In the genomic region with DNA sequence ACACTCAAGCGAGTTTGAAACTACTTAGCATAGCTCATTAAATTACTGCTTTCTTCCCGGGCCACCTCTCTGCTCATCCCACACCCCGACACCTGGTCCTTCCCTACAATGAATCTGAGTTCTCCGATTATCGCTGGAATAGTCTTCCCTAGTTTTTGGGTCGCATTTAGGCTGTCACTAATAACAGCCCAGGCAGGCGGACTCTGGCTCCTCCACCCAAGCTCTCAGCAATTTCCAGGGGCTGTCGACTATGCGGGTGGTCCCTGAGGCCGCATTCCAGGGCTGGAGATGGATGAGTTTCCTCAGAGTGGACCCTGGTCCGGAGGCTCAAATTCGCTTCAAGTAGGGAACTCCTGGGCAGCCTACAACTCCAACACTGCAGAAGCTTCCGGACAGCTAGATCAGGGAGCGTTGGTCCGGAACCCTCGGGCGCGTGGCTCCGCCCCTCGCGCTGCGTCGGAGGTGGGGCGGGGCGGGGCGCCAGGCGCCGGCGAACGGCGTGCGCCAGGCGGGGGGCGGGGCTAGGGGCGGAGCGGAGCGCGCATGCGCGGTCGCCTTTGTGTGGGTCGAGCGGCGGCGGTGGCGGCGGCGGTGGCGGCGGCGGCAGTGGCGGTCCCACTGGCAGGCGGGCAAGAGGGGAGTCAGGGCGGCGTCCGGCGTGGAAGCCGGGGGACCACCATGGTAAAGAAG, we compare ENCODE assay signal across 8 mouse cellular contexts. TPM values are rescaled to one million over a fixed set of nuclear protein-coding genes. Genes with fewer than 3 reads are reported as not detected.
DNase-seq lines count a peak whose midpoint lies in the region; ATAC-seq and TF ChIP-seq lines count a peak whose summit lies in the region.

A gene (plus strand): TSS at position 544 of the 690 bp plus-strand sequence.

- H3K4me2 ChIP-seq in heart, embryonic 13.5 days = peak within 1 kb of the TSS; percentile 94
- peak within 1 kb of the TSS; percentile 92 for H3K4me2 ChIP-seq in liver, embryonic 12.5 days
- H3K4me2 ChIP-seq in stomach, embryonic 15.5 days = peak within 1 kb of the TSS; percentile 83

- H3K27ac ChIP-seq in heart, embryonic 13.5 days (replicated peaks) = peak within 1 kb of the TSS; percentile 87
- peak within 1 kb of the TSS; percentile 91 for H3K27ac ChIP-seq in liver, embryonic 12.5 days
- peak within 1 kb of the TSS; percentile 89 for H3K27ac ChIP-seq in stomach, embryonic 15.5 days

- TF ChIP-seq POLR2A in brain, embryonic 14.5 days (IDR thresholded peaks at IDR 0.05; ENCODE audit: borderline replicate concordance, extremely low read depth, insufficient read depth, insufficient read length, poor library complexity, severe bottlenecking) = peak; percentile 85

- peaks cover 47% of the 10 kb centered on the region for H3K79me2 ChIP-seq in C2C12 (ENCODE audit: control insufficient read depth, insufficient read depth)

- peaks cover 10% of the 10 kb centered on the region for H3K36me3 ChIP-seq in C2C12 (ENCODE audit: control insufficient read depth, insufficient read depth)
- peaks cover 16% of the 10 kb centered on the region for H3K36me3 ChIP-seq in erythroblast, embryonic 14.5 days (ENCODE audit: control insufficient read depth)
- H3K36me3 ChIP-seq in heart, embryonic 13.5 days = no peaks in the 10 kb centered on the region
- peaks cover 9% of the 10 kb centered on the region for H3K36me3 ChIP-seq in liver, embryonic 12.5 days
- no peaks in the 10 kb centered on the region for H3K36me3 ChIP-seq in stomach, embryonic 15.5 days

- H3K9me3 ChIP-seq in erythroblast, embryonic 14.5 days (ENCODE audit: control insufficient read depth, low read length) = no peaks in the 10 kb centered on the region
- H3K9me3 ChIP-seq in heart, embryonic 13.5 days = no peaks in the 10 kb centered on the region
- no peaks in the 10 kb centered on the region for H3K9me3 ChIP-seq in liver, embryonic 12.5 days (replicated peaks)
- no peaks in the 10 kb centered on the region for H3K9me3 ChIP-seq in stomach, embryonic 15.5 days

- TF ChIP-seq CTCF in C2C12 (IDR thresholded peaks at IDR 0.05; ENCODE audit: control insufficient read depth, insufficient read depth, insufficient read length) = no peak
- no peak for TF ChIP-seq CTCF in brain, embryonic 14.5 days (IDR thresholded peaks at IDR 0.05; ENCODE audit: borderline replicate concordance, extremely low read depth, insufficient read depth, insufficient read length)

- H3K27me3 ChIP-seq in C2C12 (ENCODE audit: control insufficient read depth, insufficient read depth, insufficient read length) = no peaks in the 10 kb centered on the region
- peaks cover 8% of the 10 kb centered on the region for H3K27me3 ChIP-seq in erythroblast, embryonic 14.5 days (ENCODE audit: control insufficient read depth)
- 0 out of 2 replicates have a peak, but pooled peaks cover 8% of the 10 kb centered on the region for H3K27me3 ChIP-seq in heart, embryonic 13.5 days (replicated peaks)
- 0 out of 2 replicates have a peak, but pooled peaks cover 7% of the 10 kb centered on the region for H3K27me3 ChIP-seq in liver, embryonic 12.5 days (replicated peaks)
- no peaks in the 10 kb centered on the region for H3K27me3 ChIP-seq in stomach, embryonic 15.5 days (replicated peaks)

- peaks cover 44% of the 10 kb centered on the region for H3K79me3 ChIP-seq in C2C12 (ENCODE audit: low read depth)

- H3K9ac ChIP-seq in heart, embryonic 13.5 days = peak within 1 kb of the TSS; percentile 99
- peak within 1 kb of the TSS; percentile 96 for H3K9ac ChIP-seq in liver, embryonic 12.5 days
- peak within 1 kb of the TSS; percentile 79 for H3K9ac ChIP-seq in stomach, embryonic 15.5 days

- under 1% methylated on average over 57 of the region's 58 CpGs for WGBS in heart, embryonic 13.5 days
- WGBS in liver, embryonic 12.5 days (ENCODE audit: insufficient replicate concordance) = under 1% methylated on average over 53 of the region's 58 CpGs
- WGBS in stomach, embryonic 15.5 days = under 1% methylated on average over 58 of the region's 58 CpGs

- H3K4me1 ChIP-seq in erythroblast, embryonic 14.5 days (ENCODE audit: control insufficient read depth) = peaks cover 31% of the 10 kb centered on the region
- peaks cover 23% of the 10 kb centered on the region for H3K4me1 ChIP-seq in heart, embryonic 13.5 days
- H3K4me1 ChIP-seq in liver, embryonic 12.5 days = peaks cover 28% of the 10 kb centered on the region
- H3K4me1 ChIP-seq in stomach, embryonic 15.5 days = 0 out of 2 replicates have a peak, but pooled peaks cover 4% of the 10 kb centered on the region

- peak; percentile 93 for DNase-seq in brain, embryonic 14.5 days (ENCODE audit: low read depth)
- peak; percentile 99 for DNase-seq in kidney, postnatal 10 days
- DNase-seq in natural killer cell, adult 2 months (ENCODE audit: low spot score in 2 of 2) = peak; percentile 92 to 95

- ATAC-seq in heart, embryonic 13.5 days (ENCODE audit: extremely low read depth, insufficient number of reproducible peaks, low FRiP score, low TSS enrichment) = peak; percentile 95
- peak; percentile 93 for ATAC-seq in liver, embryonic 12.5 days
- peak; percentile 96 for ATAC-seq in stomach, embryonic 15.5 days (ENCODE audit: insufficient read depth, low FRiP score, low read depth)

- peak within 1 kb of the TSS; percentile 92 for H3K4me3 ChIP-seq in C2C12 (ENCODE audit: insufficient read depth, poor library complexity, severe bottlenecking)
- peak within 1 kb of the TSS; percentile 90 for H3K4me3 ChIP-seq in erythroblast, embryonic 14.5 days (replicated peaks)
- peak within 1 kb of the TSS; percentile 99 for H3K4me3 ChIP-seq in heart, embryonic 13.5 days
- peak within 1 kb of the TSS; percentile 97 for H3K4me3 ChIP-seq in liver, embryonic 12.5 days
- H3K4me3 ChIP-seq in stomach, embryonic 15.5 days (replicated peaks) = peak within 1 kb of the TSS; percentile 72

- peak within 1 kb of the TSS; percentile 97 for H3ac ChIP-seq in C2C12 (ENCODE audit: control insufficient read depth, insufficient read length, low read depth)

TF ChIP-seq in C2C12, 6 proteins besides CTCF, POLR2A, EP300 and RAD21:
- no peak for TF ChIP-seq USF1 (IDR thresholded peaks at IDR 0.05; ENCODE audit: low read depth)
- no peak for TF ChIP-seq MYOG (IDR thresholded peaks at IDR 0.05; ENCODE audit: control insufficient read depth, extremely low read depth, insufficient read length)
- no peak for TF ChIP-seq CEBPB (IDR thresholded peaks at IDR 0.05; ENCODE audit: low read depth)
- no peak for TF ChIP-seq FOSL1 (IDR thresholded peaks at IDR 0.05; ENCODE audit: insufficient read depth, low read length, poor library complexity, severe bottlenecking)
- TF ChIP-seq MYOD1 (IDR thresholded peaks at IDR 0.05; ENCODE audit: control insufficient read depth, insufficient read length, low read depth) = no peak
- no peak for TF ChIP-seq MAX (IDR thresholded peaks at IDR 0.05)

RNA-seq across cellular contexts. Expression of the gene that starts here (rescaled TPM):
- 9.5 TPM for polyA plus RNA-seq in C2C12 (2012; fragmentation: generic; extraction: Trizol)
- 32.2 and 47.3 TPM in 2 replicates for polyA plus RNA-seq in brain, embryonic 14.5 days (2012; rRNA removed)
- 5.3 and 5.8 TPM in 2 replicates for polyA plus RNA-seq in erythroblast, embryonic 14.5 days (2012)
- polyA plus RNA-seq in heart, embryonic 13.5 days (2015; fragmentation: Nextera tagmentation; extraction: Ambion mirVana) = 21.6 and 25.6 TPM in 2 replicates
- 27.7 and 27.8 TPM in 2 replicates for polyA plus RNA-seq in liver, embryonic 12.5 days (2016; fragmentation: Nextera tagmentation; extraction: Ambion mirVana)
- 35.8 and 47.4 TPM in 2 replicates for polyA plus RNA-seq in stomach, embryonic 15.5 days (2015; fragmentation: Nextera tagmentation; extraction: Ambion mirVana)

Comparison
In these comparisons a context has a peak if more than half of its experiments do, and no peak if none do; other contexts are left out.
1. Peak in every context shown above with its lines: DNase-seq, ATAC-seq, H3K4me3 ChIP-seq and H3K27ac ChIP-seq.